Mouse (Mus musculus) heart, adult 9 months (tissue): ENCODE results near the gene Ccnjl.
A peak's percentile ranks its signal among the peaks of the same experiment; 100 is the strongest.

Source experiments
- DNase-seq, 2 experiments: peaks; one replicate each; pipeline ENCODE4 v3.0.0; 2022; ENCODE audit warnings: low spot score in 2 of 2

Ccnjl gene

DNA sequence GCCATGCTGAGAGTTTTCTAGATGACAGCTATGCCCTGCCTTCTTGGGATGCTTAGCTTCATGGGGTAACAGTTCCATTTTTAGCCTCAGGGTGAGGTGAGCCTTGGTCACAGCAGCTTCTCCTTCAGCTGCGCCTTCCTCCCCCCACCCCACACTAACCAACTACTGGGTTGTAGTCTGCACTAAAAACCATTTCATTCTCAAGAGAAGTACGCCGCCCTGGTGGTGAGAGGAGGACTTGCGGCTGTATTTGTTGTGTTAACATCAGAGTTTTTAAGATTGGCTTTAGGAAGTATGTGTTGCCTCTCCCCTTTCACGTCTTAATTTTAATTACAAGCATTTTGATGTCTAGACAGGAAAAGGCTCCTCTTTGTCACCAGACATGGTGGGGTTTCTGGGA, 39.7 kb downstream of the Ccnjl start:
- DNase-seq: no peak

DNA sequence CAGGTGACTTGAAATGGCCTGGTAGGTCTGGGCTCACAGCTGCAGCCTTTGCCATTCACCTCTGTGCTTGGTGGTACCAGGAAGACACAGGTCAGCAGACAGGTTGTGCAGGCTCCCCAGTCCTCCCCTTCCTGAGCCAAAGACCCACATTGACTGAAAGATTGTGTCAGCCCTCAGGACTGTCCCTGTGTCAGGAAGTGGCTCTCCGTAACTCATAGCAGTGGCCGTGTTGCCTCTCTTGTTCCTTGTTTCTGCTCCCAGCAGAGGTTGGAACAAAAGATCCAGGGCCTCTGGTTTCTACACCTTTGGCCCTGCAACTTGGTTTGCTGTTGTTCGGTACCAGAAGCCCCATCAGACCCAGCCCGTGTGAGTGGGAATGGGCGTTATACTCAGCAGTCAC, 40.6 kb downstream of the Ccnjl start:
- no peak for DNase-seq

DNA sequence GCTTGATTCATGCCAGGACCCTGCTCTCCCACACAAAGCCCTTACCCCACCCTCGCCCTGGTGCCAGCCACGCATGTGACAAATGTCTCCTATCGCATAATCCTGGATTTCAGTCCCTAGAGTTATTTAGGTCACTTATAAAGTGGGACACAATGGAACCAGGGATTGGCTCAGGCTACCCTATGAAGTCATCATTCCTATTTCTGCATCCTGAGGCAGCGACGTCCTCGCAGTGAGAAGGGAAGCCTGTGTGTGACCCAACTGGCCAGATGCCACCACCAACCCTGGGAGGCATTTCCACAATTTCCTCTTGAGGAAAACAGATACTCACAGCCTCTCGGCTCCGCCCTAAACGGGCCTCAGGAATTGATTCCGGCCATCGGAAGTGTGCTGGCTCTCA, 41.0 kb downstream of the Ccnjl start:
- DNase-seq: peak; percentile 87 to 88

- DNase-seq: no peak
Measured at GRCm38 (mm10) chr11:43575061-43575375, 46.4 kb downstream of the Ccnjl start.

DNA sequence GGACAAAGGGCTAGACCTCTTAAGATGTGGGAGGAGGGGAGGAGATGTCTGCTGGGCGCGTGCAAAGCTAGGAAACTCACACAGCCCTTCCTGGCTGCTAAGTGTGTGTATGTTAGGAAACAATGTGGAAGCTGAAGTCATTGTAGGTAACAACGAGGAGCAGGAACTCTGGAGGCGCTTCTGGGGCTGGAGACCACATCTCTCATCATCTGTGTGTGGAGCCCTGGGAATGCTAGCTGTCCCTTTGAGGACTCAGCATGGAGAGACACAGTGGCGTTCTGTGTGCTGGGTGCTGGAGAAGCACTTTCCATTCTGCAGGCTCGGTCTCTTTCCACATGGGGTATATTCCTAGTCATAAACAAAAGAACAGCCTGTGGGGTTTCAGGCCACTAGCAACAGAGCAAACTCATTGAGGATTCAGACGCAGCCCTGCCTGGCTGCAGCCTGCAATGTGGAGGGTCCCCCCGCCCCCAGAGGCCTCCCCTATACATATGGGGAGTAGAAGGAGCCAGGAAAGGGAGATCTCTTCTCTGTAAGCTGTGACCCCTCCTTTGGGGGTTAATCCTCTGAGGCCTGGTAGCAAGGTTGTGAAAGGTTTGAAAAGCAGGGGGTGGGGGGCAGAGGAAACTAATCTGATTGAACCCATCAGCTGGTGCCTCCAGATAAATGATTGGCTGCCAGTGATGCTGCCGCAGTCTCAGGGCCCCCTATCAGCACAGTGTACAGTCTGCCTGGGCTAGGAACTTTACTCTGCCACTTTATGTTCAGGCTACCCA, 47.0 kb downstream of the Ccnjl start:
- no peak for DNase-seq

- no peak for DNase-seq
Measured at GRCm38 (mm10) chr11:43577713-43578478, 49.3 kb downstream of the Ccnjl start.

DNA sequence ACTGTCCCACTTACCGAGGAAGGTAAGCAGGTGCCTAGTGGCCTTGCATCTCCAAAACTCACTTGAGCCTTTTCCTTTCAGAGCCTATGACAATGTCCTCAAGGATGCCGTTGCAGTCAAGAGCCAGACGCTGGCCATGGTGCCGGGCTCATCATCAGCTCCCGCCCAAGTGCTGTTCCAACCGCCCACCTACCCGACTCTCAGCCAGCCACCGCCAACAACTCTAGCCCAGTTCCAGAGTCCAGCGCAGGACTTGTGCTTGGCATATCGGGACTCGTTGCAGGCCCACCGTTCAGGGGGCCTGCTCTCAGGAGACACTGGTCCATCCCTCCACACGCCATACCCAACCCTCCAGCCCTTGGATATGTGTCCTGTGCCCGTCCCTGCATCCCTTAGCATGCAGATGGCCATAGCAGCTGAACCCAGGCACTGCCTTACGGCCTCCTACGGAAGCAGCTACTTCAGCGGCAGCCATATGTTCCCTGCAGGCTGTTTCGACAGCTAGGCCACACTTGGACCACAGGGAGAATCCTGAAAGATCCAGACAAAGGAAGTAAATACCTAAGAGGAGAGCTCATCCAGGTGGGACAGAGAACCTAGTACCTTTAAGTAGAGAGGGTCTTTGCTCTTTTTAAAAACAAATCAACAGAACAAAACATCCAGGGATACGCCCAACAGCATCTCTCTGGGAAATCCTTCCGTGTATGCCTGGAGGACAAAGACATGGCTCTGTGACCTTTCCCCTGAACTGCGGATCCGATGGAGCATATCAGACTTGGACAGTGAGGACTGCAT, 56.8 kb downstream of the Ccnjl start:
- DNase-seq: no peak

DNA sequence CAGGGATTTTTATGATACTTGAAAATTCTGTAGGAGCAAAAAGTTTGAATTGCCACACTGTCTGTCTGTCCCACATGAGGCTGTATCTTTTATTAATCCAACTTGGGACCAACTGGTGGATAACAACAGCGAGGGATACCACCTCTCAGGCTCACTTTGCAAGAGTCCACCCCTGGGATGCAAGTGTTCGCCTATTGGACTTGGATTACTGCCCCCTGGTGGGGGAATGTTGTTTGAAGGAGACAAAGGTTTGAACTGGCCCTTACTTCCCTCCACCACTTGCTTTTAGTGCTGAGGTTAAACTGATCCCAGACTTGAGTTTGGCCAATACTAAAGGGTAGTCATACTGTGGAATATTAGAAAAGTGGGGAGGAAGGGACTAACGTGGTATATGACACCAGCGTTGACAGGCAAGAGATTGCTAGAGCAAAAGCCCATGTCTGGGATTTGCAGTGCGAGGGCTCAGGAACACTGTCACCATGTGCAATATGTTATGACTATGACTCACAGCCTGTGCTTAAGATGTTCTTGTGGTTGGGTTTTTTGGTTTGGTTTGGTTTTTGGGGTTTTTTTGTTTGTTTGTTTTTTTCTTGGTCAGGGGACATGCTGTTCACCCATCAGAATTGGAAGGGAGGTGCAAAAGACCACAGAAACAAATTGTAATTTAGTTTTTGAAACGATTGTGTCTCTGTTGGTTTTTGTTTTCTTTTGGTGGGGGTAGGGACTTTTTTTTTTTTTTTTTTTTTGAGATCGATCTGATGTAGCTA, 57.9 kb downstream of the Ccnjl start, which contains the start of gene 4933415A04Rik:
4933415A04Rik (plus strand) TSS at position 717 of the 767 bp plus-strand sequence.
- peak; percentile 37 to 68 for DNase-seq

DNA sequence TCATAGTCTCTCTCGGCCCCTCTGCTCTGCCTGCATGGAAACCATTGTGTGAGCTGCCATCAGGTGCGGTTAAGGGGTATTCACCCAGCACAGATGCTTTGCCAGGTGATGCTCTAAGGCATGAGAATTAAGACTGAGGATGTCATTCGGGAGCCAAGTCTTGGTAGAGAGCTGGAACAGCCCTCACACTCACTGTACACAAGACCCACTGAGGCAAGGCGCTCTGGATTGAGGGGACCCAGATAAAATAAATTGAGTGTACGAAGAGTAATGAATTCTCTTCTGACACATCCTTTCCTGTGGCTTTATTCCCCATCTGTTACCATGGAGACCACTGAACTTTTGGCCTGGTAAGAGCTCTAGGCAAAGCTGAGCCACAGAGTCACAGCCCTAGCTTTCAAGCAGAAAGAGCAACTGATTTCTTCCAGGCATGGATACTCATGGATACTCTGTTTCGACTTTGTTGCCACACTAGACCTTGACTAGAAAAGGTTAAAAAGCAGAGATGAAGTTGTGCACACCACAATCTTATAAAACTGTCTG, 61.0 kb downstream of the Ccnjl start:
- no peak for DNase-seq

GRCm38 (mm10) chr11:43601440-43601839, 72.9 kb downstream of the Ccnjl start, which contains the start of gene Fabp6:
Gene Fabp6, minus strand, starts transcription at chr11:43601540.
- DNase-seq: no peak

- DNase-seq: no peak
Measured at GRCm38 (mm10) chr11:43604207-43604606, 75.6 kb downstream of the Ccnjl start.

- DNase-seq: no peak
Measured at GRCm38 (mm10) chr11:43604891-43605290, 76.3 kb downstream of the Ccnjl start.

- DNase-seq: no peak
Measured at GRCm38 (mm10) chr11:43605859-43606258, 77.3 kb downstream of the Ccnjl start.

DNA sequence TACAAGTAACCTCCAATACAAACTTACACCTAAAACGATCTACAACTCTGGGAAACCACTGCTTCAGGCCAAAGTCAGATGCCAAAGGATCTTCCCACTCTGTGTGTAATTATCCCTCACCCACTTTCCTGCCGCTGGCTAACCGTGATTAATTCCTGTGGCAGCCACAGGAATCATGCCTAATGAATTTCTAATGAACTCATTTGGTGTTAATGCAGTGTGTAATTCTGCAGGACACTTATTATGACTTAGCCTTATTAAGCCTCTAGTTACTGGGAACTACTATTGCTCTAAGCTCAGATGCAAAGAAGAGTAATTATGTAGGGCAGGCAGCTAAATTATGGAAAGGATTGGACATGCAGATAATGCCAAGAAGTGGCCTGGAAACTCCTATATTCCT, 79.9 kb downstream of the Ccnjl start:
- no peak for DNase-seq

DNA sequence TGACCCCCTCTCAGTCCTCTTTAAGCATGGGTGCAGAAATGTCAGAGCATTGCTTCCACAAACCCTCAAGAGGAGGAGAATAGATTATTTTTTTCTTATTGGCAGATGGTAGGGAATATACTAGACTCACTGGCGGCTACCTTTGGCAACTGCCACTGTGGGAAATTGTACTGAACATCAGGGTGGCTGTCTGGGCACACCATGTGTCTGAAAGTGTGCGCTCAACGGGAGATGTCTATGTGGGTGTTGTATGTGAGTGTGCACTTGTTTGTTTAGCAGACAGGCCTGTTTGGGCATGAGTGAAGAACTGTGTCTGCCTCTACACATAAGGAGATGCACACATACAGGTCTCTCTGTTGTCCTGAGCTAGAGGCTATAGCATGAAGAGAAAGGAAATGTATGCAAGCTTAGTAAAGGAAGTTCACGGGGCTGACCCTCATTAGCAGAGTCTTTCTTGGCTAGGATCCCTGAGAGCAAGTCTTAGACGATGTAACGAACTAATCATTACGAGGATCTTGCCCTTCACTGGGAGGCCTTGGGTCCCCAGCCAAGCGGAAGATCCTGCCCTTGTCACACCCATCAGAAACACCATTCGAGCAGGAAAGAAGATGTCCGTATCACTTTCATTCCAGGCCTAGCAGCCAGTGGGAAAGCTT, 81.5 kb downstream of the Ccnjl start:
- no peak for DNase-seq

DNA sequence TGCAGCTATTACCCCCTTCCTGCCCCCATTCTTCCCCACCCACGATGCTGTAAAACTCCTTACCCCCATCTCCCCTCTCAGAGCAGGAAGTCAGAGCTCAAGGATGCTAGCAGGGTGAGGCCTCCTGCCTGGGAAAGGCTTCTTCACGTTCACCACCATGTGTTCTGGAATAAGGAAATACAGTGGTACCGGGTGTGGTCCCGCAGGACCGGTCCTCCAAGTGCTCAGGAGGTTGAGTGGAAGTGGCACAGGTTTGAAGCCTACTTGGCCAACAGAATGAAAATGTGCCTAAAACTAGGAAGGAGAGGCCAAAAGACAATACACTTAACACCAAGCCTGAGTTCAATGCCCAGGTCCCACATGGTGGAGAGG, 82.1 kb downstream of the Ccnjl start:
- DNase-seq: no peak

DNA sequence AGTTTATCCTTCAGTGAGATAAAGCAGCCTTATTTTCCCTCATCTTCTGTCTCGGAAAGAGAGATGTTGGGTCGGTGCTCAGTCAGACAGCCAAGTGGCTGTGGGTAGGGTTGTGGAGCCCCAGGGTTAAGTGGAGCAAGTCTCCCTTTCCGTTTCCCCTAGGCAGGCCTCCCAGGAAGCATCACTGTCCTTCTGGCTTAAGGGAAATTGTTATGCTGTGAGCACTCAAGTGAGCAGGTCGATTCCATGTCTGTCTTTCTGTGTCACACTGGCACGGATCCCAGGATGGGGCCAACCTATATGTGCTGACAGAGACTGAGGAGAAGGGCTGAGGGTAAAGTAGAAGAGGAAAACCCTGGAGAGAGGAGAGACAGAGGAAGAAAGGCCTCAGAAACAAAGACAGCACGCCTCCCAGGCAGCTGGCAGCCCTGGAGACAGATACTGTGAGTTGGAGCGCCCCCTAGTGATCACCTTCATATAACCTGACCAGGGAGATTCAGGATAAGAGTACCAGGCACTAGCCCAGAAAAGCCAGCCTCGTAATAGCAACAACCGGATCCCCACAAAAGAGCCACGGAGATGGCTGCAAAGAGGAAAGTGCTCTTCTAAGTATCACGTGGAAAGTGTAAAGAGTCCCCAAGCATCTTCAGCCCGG, 84.4 kb downstream of the Ccnjl start:
- DNase-seq: peak; percentile 54 to 73

DNA sequence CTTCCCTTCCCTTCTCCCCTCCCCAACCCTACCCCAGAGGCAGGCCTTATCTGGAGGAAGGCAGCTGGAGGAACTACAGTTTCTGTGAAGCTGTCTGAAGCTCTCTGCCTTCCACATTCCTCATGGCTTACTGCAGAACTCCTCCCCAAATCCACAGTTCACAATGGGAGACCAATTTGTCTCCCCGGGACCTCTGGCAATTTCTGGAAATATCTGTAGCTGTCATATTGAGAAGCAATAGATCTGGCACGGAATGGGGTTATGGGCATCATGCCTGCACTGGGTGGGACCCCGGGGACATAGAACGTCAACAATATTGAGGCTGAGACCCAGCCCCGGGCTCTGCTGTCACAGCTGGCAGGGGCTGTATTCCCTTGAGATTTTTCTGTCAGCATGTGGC, 89.3 kb downstream of the Ccnjl start:
- peak; percentile 62 for DNase-seq

DNA sequence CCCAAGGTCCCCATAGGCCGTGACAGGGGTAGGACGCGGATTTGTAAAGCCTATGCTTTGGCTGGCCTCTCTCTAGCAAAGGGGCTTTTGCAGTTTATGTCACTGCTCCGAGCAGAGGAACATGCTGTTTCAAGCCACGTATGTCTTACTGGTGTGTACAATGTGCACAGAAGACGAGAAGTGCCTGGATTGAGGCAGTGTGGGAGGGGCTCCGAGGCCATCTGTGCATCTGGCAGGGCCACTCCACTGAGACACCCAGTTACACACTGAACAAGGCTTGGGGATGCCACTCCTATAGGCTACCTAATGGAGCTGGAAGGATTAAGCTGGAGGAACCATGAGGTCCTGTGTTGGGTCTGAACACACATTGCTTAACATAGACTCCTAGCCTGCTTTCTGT, 89.8 kb downstream of the Ccnjl start:
- DNase-seq: peak in 1 of 2 experiments; percentile 42

DNA sequence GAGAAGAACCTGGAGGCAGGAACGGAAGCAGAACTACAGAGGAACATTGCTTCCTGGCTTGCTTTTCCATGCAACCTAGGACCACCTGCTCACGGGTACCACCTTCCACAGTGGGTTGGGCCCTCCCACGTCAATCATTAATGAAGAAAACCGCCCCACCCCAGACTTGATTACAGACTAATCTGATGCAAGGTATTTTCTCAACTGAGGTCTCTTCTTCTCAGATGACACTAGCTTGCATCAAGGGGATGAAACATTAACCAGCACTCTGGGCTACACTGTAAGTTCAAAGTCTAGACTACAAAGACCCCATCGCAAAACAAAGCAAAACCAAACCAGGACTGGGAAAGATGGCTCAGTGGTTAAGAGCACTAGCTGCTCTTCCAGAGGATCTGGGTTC, 93.2 kb downstream of the Ccnjl start:
- no peak for DNase-seq
